ENCODE assay signal across 22 mouse cellular contexts in genomic region chr10:68965271-68965670, GRCm38 (mm10).
"Had no signal": no experiment of that assay in that cellular context is flagged by ENCODE, and none has a peak within 500 bp of the region (broad histone marks: within the 10 kb centered on the region; RNA-seq: fewer than 3 reads in every experiment).

No protein-coding gene starts in this region.

- H3K4me2 ChIP-seq: lung, embryonic 15.5 days; midbrain, embryonic 12.5 days; neural tube, embryonic 13.5 days; neural tube, embryonic 15.5 days had no signal

- H3K27ac ChIP-seq: lung, embryonic 15.5 days; macrophage; midbrain, embryonic 10.5 days; midbrain, embryonic 12.5 days; neural tube, embryonic 13.5 days; neural tube, embryonic 15.5 days had no signal

- ATAC-seq: lung, postnatal 0 days; midbrain, embryonic 16.5 days had no signal

- H3K4me1 ChIP-seq: lung, embryonic 15.5 days; megakaryocyte, embryonic 14.5 days; midbrain, embryonic 10.5 days; midbrain, embryonic 12.5 days had no signal

- H3K9me3 ChIP-seq: lung, embryonic 15.5 days; midbrain, embryonic 10.5 days; midbrain, embryonic 12.5 days; neural tube, embryonic 15.5 days had no signal

- H3K27me3 ChIP-seq: lung, embryonic 15.5 days; megakaryocyte, embryonic 14.5 days; midbrain, embryonic 12.5 days; neural tube, embryonic 13.5 days had no signal

- H3K9ac ChIP-seq: lung, embryonic 15.5 days; midbrain, embryonic 12.5 days; neural tube, embryonic 13.5 days; neural tube, embryonic 15.5 days had no signal

- H3K36me3 ChIP-seq: lung, embryonic 15.5 days; midbrain, embryonic 10.5 days; midbrain, embryonic 12.5 days; neural tube, embryonic 13.5 days; neural tube, embryonic 15.5 days had no signal

- H3K4me3 ChIP-seq: lung, embryonic 15.5 days; megakaryocyte, embryonic 14.5 days; midbrain, embryonic 10.5 days; midbrain, embryonic 12.5 days; myocyte; neural tube, embryonic 13.5 days; neural tube, embryonic 15.5 days had no signal

- DNase-seq: lung, adult 2 months; lung, postnatal 14 days; lung, postnatal 36 days; midbrain, embryonic 14.5 days; retina, postnatal 1 day; right cerebral cortex, adult 18-20 months; right cerebral cortex, postnatal 25 days; right cerebral cortex, postnatal 4 days; spleen, adult 18-20 months; thymus, adult 18-20 months; thymus, postnatal 14 days; thymus, postnatal 36 days had no signal
